Mouse (Mus musculus) thymus, postnatal 25 days (tissue): Measurements from ENCODE around the gene Mmp9.

Experiments
- DNase-seq: peaks from one replicate; pipeline ENCODE4 v3.0.0; 2022

Gene Mmp9

DNA sequence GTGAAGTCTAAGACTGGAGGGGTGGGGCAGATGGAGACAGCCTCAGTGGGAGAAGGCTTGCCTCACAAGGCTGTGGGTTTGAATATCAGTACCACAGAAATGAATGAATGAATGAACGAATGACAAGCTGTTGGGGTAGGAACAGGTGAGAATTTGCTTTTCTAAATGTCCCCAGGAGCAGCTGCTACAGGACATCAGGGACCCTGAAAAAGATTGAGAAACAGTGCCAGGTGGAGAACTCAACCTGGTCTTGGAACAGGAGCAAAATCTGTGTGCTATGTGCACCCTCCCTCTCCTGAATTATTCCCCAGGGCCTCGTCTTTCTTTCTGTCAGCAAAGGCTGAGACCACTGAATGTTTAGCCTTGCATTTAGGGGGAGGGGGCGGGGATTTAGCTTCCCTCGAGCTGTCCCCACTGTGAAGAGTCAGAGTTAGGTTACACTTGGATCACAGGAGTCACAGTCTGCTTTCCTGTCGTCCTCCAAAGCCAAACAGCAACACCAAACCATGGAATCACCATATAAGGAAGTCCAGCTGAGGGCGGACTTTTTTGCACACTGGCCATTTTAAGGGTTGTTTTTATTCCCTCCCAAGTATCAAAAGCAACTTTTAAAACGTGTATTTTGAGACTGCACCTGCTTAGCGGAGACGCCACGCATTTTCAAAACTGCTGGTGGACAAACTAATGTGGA lies at the start of gene Mmp9:
Gene Mmp9 (plus strand): TSS at position 641 of the 691 bp plus-strand sequence.
- no peak for DNase-seq

DNA sequence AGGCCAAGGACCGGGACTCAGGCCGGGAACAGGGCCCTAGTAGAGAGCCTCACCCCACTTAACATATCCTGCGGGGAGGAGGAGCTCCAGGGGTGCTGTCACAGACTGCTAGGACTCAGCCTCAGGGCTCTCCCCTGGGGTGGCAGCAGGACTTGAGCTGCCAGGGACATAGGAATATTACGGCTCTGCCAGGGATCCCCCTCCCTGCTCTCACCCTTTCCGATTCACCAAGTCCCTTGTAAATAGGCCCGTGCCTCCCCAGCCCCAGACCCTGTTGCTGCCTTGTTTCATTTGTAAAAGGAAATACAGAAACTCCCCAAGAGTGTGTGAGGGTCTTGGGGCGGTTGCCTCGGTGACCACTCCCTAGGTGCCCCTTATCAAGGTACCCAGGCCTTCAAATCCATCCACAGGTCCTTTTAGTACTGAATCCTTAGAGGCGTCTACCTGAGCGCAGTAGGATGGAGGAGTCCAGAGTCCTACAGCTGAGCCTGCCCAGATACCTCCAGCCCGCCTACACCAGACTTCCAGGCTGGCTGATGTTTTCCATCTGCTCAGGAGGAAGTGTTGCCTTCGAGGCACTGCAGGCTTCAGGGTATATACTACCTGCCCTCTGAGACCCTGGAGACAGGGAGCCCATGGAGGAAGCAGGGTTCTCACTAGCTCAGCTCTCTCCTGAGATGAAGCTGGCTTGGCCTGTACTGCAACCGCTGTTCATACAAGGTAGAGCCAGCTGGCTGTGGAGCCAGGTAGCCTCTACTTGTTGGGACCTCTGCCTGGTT lies 49.3 kb upstream of the Mmp9 start:
- no peak for DNase-seq

DNA sequence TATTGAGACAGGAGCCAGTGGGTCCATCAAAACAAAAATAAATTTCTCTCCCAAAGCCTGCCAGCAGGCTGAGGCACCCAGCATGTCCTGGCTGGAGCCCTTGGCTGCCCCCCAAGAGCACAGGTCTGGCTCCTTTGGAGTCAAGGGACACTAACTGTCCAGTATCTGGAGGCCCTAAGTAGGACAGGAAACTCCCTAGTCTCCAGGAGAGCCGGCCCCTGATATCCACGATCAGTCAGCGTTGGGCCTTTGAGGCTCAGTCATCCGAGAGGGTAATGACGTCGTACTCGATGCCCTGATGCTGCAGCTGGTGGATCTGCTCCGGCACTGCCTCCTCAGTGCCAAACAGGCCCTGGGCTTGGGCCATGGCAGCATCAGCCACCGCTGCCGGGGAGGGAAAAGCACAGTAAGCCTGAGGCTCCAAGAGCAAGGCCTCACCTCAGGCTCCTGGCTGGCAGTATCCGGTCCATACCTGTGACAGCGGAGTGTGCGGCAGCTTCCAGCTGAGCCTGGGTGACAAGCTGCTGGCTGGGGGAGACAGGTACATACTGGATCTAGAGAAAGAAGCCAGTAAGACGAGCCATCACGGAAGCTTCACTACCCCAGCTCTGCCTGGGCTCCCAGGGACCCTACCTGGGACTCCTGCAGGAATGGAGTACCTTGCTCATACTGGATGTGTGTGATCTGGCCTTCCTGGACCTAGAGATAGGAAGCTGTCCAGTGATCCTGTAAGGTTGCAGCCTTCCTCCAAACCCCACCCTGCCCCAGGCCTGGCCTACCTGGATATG lies 48.5 kb upstream of the Mmp9 start:
- no peak for DNase-seq

DNA sequence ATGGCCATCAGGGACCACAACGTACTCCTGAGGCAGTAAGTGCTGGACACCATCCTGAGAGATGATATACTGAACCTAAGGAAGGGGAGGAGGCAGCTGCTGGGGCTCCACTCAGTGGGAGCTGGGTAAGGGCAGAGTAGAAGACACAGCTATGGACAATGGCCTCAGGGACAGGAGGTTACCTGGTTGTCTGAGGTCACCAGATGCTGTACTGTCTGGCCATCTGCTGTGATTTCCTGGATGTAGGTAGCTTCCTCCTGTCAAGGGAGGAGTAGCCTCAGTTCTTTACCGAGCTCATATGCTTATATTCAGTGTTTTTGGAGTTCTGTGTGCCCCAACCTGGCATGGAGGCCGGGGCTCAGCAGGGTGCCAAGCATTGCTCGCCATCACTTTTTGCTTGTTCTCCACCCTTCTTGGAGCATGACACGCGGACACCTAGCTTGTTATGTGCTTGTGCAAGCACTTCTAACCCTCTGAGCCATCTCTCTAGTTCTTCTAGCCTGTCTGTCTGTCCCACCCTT lies 47.8 kb upstream of the Mmp9 start:
- no peak for DNase-seq

DNA sequence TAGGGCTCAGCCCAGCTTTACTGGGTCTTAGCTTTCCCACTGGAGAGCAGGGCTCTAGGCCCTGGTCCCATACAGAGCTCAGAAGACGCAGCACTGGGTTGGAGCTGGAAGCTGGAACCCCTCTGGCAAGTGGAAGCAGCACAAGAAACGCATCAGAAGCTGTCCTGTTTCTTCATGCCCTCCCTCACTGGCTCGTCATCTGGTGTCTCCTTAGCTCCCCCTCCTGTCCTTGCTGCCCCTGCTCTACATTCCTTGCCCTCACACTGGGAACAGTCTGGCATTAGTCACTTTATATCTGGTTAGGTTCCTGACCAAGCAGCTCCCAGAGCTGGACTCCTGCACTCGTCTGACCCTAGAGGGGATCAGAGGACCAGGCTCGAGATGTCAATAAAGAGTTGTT lies 46.5 kb upstream of the Mmp9 start:
- no peak for DNase-seq

DNA sequence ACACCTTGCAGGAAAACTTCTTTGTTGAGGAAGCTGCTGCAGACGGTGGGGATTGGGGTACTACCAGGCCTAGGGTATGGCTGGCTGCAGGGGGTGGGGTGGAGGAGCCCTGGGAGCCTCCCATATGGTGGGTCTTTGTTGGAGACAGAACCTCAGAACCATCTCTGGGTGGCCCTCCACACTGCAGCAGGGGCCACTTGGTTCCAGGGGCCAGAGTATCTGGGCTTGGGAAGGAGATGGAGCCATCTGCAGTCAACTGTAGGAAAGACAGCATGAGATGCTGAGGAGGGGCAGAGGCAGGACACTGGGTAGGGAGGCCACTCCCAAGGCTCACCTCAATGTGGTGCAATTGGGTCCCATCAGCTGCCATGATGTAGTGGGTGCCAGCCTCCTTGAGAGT lies 45.9 kb upstream of the Mmp9 start:
- no peak for DNase-seq

DNA sequence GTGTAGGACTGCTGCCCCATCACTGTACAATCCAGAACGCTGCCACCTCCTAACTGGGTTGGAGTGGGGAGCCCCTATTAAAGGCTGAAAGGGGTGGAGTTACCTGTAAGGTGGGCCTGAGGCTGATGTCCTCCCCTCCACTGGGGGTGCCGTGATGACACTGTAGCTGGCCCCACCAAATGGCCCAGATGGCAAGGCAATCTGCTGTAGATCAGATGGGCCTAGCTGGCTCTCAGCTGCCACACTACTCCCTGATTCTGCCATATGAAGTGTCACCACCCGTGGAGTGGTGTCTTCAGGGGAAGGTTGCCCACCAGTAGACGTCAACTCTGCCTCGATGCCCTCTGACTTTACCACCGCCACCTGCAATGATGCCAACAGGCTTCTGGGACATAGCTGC lies 44.7 kb upstream of the Mmp9 start:
- no peak for DNase-seq

DNA sequence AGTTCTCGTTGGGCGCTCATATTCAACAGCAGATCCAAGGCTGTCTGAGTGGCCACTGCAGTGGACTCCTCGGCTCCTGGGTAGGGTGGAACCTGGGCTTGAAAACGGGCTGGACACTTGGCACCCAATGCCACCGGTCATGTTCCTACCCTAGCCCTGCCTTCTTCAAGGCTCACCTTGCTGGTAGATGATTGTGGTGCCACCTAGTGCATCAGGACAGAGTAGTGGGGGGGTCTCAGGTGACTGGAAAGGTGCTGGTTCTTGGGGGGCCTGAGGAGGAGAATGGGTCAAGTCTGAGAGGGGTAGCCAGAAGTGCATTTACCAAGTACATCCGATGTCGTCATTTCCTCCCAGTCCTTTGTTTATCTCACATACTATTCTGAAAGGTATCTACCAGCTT lies 42.6 kb upstream of the Mmp9 start:
- peak; percentile 38 for DNase-seq

DNA sequence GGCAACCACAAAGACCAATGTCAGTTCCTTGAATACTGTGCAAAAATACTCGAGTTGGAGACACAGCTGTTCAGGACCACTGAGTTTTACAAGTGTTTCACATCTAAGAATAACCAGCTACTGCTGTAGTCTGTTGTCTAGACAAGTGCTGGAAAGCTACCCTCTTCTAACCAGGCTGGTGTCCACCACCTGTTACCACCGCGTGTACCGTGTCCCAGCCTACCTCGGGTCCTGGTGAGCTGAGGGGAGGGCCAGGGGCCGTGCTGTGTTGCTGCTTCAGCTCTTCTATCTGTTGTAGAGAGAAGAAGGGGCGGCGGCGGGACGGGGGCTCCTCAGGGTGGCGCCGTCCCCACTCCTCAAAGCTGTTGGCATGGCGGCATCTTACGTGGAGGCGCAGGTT lies 41.5 kb upstream of the Mmp9 start:
- DNase-seq = no peak

DNA sequence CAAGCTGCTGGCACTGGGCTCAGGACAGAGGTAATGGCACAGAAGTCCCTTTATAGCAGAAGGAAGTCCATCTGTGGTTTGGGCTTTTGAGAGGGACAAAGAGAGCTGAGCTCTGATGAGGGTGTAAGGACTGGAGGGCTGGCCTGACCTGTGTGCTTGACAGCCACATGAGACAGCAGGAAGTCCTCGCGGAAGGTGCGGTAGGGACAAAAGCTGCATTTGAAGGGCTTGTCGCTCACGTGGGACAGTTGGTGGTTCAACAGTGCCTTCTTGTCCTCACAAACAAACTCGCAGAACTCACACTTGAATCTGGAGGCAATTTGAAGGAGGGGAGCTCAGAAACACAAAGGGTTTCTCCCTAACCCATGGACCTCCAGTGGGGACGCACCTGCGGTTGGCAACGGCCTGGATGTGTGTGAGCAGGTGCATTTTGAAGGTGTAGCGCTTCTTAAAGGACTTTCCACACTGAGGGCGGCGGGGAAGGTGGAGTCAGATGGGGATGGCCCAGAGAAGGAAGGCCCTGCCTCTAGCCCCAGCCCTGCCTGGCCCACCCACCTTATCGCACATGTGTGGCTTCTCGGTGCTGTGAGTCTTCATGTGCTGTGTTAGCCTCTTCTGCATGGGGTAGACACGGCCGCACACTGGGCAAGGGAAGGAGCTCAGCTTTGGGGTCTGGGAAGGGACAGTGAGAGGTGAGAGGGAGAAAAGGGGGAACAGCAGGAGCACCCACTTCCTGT lies 40.7 kb upstream of the Mmp9 start:
- peak; percentile 49 for DNase-seq

DNA sequence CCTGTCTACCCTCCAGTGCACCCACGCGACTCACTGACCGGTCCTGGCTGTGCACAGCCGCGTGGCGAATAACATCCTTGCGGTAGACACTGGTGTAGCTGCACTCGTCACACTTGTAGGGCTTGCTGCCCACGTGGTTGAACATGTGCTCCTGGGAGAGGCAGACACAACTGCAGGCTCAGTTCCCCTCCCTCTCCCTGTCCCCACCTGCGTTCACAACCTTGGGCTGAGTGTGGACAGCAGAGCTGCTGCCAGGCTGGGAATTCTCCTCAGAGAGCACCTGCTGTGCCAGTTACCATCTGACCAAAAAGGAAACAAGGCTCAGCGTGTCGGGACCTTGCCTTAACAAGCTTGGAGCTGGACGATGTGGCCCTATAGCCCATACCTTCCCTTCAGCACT lies 39.2 kb upstream of the Mmp9 start:
- DNase-seq = no peak

DNA sequence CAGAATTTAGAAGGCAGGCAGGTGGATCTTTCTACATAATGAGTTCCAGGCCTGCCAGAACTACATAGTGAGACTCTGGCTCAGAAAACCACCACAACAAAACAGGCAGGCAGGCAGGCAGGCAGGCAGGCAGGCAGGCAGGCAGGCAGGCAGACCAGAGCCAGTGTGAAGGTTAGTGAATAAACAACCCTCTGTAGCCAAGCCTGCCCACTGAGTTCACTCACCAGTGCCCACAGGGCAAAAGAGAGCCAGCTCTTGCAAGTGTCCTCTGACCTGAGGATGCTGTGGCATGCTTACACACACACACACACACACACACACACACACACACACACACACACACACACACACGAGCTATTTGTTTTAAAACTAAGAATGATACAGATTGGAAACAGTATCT lies 37.1 kb upstream of the Mmp9 start:
- DNase-seq = no peak

DNA sequence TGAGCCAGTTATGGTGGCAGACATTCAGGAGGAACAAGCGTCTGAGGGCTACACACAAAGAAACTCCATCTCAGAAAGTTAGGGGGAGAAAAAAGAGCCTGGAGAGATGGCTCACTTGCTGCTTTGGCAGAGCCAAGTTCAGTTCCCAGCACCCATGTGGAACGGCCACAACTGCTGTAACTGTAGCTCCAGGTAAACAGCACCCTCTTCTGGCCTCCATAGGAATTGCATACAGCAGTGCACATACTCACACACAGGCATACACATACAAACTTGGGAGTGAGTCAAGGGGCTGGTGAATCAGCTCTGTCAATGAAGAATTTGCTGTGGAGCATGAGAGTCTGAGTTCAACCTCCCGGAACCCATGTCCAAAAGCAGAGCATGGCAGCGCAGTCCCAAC lies 34.5 kb upstream of the Mmp9 start:
- DNase-seq = no peak

DNA sequence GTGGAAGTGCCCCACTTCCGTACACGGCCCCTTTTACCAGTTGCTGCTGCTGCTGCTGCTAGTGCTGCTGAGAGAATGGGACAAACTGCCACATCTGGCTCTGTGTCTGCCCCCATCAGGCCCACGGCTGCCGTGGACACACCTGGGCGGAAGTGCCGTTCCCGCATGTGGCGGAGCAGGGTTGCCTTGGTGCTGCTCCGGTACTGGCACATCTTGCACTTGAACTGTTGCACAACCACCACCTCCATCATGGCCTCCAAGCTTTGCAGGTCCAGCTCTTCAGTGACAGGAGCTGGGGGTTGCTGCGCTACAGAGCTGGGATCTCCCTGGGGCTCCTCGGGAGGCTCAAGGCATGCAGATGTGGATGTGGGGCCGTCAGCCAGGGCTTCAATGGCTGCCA lies 33.1 kb upstream of the Mmp9 start:
- no peak for DNase-seq

DNA sequence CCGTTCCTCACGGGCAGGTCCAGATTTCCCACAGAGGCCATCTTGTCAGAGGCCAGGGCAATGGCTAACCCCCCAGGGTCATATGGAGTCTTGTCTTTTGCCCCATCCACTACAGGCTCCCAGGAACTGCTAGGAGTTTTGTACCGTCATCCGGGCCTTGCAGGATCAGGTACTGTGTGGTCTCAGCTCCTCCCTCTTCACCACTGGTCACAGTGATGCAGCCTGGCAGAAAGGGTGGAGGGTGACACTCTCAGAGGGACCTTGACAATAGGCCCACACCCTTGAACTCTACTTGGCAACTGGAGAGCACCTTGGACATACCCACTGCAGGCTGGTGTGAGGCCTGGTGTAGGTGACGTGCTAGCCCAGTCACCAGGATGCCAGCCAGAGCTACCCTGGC lies 32.6 kb upstream of the Mmp9 start:
- DNase-seq = no peak

DNA sequence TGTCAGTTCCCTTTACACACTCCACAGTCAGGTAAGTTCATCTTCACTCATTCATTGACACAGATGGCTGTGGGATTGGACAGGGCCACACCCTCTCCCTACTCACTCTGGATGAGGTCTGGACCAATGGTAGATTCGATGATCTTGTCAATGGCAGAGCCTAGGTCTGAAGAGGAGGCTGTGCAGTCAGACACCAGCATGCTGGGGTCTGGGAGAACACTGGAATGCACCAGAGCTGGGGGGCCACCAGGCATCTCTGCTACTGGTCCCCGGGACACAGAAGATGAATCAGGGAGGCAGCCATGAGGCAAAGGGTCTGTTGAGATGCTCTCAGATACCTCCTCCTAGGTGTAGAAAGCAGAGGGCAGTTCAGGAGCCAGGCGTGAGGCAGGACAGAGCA lies 31.5 kb upstream of the Mmp9 start:
- DNase-seq = no peak

DNA sequence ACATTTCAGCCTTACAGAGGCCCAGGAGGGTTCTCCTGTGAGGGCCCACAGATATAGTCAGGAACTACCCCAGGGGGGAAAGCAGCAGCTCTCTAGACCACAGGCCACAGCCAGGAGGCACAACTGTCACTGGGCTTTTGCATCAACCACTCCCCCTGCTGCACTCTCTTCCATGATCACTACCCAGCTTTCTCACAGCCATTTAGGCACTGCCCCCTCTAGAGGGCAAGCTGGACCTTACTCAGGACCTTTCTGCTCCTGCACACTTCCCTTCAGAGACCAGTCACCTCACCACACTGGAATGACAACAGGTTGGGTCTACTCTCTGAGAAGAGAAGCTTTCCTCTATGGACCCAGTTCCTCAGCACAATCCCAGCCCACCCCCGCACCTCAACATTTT lies 31.0 kb upstream of the Mmp9 start:
- no peak for DNase-seq

DNA sequence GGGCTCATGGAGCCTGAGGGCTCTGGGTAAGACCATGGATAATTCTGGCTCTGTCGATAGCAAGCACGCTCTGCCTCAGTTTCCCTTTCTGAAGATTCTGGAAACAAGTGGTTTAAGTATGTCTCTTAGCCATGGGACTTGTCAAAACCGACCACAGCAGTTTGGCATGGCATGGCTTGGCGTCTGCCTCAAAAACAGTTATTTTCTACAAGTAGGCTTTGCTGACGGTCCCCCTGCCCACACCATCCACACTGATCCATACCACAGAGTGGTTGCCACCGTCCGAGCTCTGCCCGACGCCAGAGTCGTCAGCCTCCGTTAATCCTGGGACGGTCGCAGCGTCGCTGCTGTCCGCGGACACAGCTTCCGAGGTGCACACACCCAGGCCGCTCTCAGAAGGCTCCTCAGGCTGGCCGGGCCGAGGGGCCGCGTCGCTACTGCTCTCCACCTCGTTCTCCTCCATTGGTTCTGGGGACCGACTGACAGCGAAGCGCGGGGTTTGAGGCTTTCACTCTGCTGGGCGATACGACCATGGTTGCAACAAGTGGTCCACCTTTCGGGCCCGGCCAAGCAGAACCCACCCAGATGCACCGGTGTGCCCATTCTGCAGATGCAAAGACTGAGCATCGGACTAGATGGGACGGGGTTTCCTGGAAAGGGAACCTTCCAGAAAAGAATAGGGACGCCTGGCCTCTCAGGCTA lies 30.1 kb upstream of the Mmp9 start:
- no peak for DNase-seq

DNA sequence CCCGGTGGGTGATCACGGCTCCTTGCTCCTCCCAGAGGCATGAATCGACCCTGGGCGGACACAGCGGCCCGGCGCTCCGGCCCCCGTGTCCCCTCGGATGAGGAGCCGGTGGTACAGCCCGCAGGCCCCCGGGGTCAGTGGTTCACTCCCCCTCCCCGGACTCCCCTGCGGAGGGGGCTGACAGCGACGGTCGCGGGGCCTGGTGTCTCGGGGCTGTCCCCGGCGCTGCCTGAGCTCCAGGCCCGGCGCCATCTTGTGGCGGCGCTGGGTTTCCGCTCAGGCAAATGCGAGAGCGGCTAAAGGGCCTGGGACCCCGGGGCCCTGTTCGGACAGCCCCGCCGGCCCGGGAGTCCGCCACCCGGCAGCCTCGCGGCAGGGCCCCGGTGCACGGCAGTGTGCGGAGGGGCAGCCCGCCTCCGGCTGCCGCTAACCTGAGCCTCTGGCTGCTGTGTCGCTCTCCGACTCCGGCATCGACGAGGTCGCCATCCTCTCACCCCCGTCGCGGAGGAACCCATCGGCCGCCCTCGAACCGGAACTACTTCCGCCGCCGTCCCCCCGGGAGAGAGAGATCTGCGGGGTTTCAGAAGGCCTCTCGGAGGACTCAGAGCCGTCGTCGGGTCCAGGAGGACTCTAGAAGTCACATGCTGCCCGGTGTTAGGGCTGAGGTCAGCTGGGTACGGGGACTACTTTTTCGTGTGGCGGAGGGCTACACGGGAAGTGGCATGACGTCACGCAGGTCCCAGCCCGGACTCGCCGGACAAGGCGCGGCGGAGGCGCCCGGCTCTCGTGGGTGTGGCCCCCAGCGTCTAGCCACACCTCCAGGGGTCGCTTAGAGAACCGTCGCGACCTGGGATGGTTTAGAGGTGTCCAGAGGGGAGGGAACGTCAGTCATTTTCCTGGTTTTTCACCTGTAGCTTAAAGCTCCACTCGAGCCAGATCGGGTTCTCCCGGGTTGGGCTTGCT lies 29.2 kb upstream of the Mmp9 start, which contains the start of gene Zfp335:
Gene Zfp335 (minus strand): TSS at position 672 of the 963 bp plus-strand sequence.
- peak; percentile 94 for DNase-seq

DNA sequence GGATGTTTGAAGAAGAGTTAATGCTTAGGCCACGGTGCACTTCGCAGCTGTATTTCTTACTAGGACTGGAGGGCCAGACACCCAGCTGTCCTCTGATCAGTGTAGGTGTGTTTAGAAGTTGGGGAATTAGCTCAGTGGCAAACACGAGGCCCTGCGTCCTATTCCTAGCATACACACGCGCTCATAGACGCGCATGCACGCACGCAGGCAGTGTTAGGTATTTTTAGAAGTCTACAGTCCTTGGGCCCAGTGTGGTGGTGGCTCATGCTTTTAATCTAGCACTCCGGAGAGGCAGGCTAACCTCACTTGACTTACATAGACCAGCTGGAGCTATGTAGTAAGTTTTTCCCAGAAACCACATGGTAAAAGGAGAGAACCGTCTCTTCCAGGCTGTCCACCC lies 28.4 kb upstream of the Mmp9 start:
- no peak for DNase-seq
